Mouse (Mus musculus): ENCODE measurements around the gene Jup. TPM values are rescaled to one million over a fixed set of nuclear protein-coding genes. Genes with fewer than 3 reads are reported as not detected.

Jup gene
- polyA plus RNA-seq, 1 experiment from 2014 or later = 234 TPM

GRCm38 (mm10) chr11:100387111-100387510, 10.5 kb downstream of the Jup start:
- Histone ChIP-seq H3K9me3 (ENCODE audit: control insufficient read depth, low read length) (no peaks in the 10 kb centered on the region), H3K4me2 (replicated peaks; ENCODE audit: low read depth) (peak overlapping the region; percentile 34), H3K27me3 (ENCODE audit: control insufficient read depth, insufficient read depth, low read length) (no peaks in the 10 kb centered on the region), H3K27ac (replicated peaks) (peak overlapping the region; percentile 93), H3K4me1 (replicated peaks; ENCODE audit: control insufficient read depth, insufficient read depth) (peaks cover 39% of the 10 kb centered on the region), H3K4me3 (ENCODE audit: low read depth, low read length) (no peak overlapping the region), H3K36me3 (ENCODE audit: control insufficient read depth, insufficient read depth, low read length) (peaks cover 24% of the 10 kb centered on the region), H3K9ac (ENCODE audit: low read length) (0 out of 2 replicates have a peak overlapping the region, but pooled peaks have one; percentile 32)
- DNase-seq (ENCODE audit: low spot score) (no peak), ATAC-seq (ENCODE audit: low FRiP score, low TSS enrichment) (no peak)
- TF ChIP-seq EP300 (optimal IDR thresholded peaks at IDR 0.05) = no peak
- TF ChIP-seq CTCF (IDR thresholded peaks at IDR 0.05; ENCODE audit: low read depth) = no peak
- 65% methylated on average over 6 of the region's 6 CpGs for WGBS

GRCm38 (mm10) chr11:100386586-100386985, 11.0 kb downstream of the Jup start:
- H3K4me3 ChIP-seq (ENCODE audit: low read depth, low read length) = no peak overlapping the region
- H3K4me2 ChIP-seq (replicated peaks; ENCODE audit: low read depth) = no peak overlapping the region
- DNase-seq (ENCODE audit: low spot score) = peak; percentile 90
- peak overlapping the region; percentile 32; the same call in 1 of the 2 replicates for H3K9ac ChIP-seq (ENCODE audit: low read length)
- H3K9me3 ChIP-seq (ENCODE audit: control insufficient read depth, low read length) = no peaks in the 10 kb centered on the region
- TF ChIP-seq EP300 (optimal IDR thresholded peaks at IDR 0.05) = peak; percentile 55
- TF ChIP-seq CTCF (IDR thresholded peaks at IDR 0.05; ENCODE audit: low read depth) = no peak
- H3K4me1 ChIP-seq (replicated peaks; ENCODE audit: control insufficient read depth, insufficient read depth) = peaks cover 39% of the 10 kb centered on the region
- peak; percentile 85 for ATAC-seq (ENCODE audit: low FRiP score, low TSS enrichment)
- peaks cover 27% of the 10 kb centered on the region for H3K36me3 ChIP-seq (ENCODE audit: control insufficient read depth, insufficient read depth, low read length)
- 43% methylated on average over 5 of the region's 5 CpGs for WGBS
- H3K27ac ChIP-seq (replicated peaks) = peak overlapping the region; percentile 93
- no peaks in the 10 kb centered on the region for H3K27me3 ChIP-seq (ENCODE audit: control insufficient read depth, insufficient read depth, low read length)

GRCm38 (mm10) chr11:100385016-100385415, 12.5 kb downstream of the Jup start:
- H3K4me3 ChIP-seq (ENCODE audit: low read depth, low read length) = no peak overlapping the region
- H3K9ac ChIP-seq (ENCODE audit: low read length) = no peak overlapping the region
- H3K4me1 ChIP-seq (replicated peaks; ENCODE audit: control insufficient read depth, insufficient read depth) = peaks cover 26% of the 10 kb centered on the region
- H3K9me3 ChIP-seq (ENCODE audit: control insufficient read depth, low read length) = no peaks in the 10 kb centered on the region
- peaks cover 34% of the 10 kb centered on the region for H3K36me3 ChIP-seq (ENCODE audit: control insufficient read depth, insufficient read depth, low read length)
- DNase-seq (ENCODE audit: low spot score) = no peak
- TF ChIP-seq EP300 (optimal IDR thresholded peaks at IDR 0.05) (no peak), CTCF (IDR thresholded peaks at IDR 0.05; ENCODE audit: low read depth) (no peak)
- no peak for ATAC-seq (ENCODE audit: low FRiP score, low TSS enrichment)
- H3K4me2 ChIP-seq (replicated peaks; ENCODE audit: low read depth) = no peak overlapping the region
- WGBS = 84% methylated on average over 3 of the region's 3 CpGs
- H3K27ac ChIP-seq (replicated peaks) = peak overlapping the region; percentile 93
- H3K27me3 ChIP-seq (ENCODE audit: control insufficient read depth, insufficient read depth, low read length) = no peaks in the 10 kb centered on the region

GRCm38 (mm10) chr11:100382682-100383081, 14.9 kb downstream of the Jup start:
- H3K4me1 ChIP-seq (replicated peaks; ENCODE audit: control insufficient read depth, insufficient read depth) = peaks cover 7% of the 10 kb centered on the region; the same call in 1 of the 2 replicates
- no peak overlapping the region for H3K9ac ChIP-seq (ENCODE audit: low read length)
- H3K9me3 ChIP-seq (ENCODE audit: control insufficient read depth, low read length) = no peaks in the 10 kb centered on the region
- H3K4me2 ChIP-seq (replicated peaks; ENCODE audit: low read depth) = no peak overlapping the region
- TF ChIP-seq CTCF (IDR thresholded peaks at IDR 0.05; ENCODE audit: low read depth) (no peak), EP300 (optimal IDR thresholded peaks at IDR 0.05) (no peak)
- peaks cover 49% of the 10 kb centered on the region for H3K36me3 ChIP-seq (ENCODE audit: control insufficient read depth, insufficient read depth, low read length)
- H3K4me3 ChIP-seq (ENCODE audit: low read depth, low read length) = no peak overlapping the region
- no peak overlapping the region for H3K27ac ChIP-seq (replicated peaks)
- no peak for DNase-seq (ENCODE audit: low spot score)
- no peaks in the 10 kb centered on the region for H3K27me3 ChIP-seq (ENCODE audit: control insufficient read depth, insufficient read depth, low read length)
- ATAC-seq (ENCODE audit: low FRiP score, low TSS enrichment) = no peak
- 88% methylated on average over 6 of the region's 6 CpGs for WGBS

GRCm38 (mm10) chr11:100379311-100379710, 18.3 kb downstream of the Jup start:
- WGBS = 79% methylated on average over 4 of the region's 4 CpGs
- Histone ChIP-seq H3K4me2 (replicated peaks; ENCODE audit: low read depth) (no peak overlapping the region), H3K4me3 (ENCODE audit: low read depth, low read length) (no peak overlapping the region), H3K27me3 (ENCODE audit: control insufficient read depth, insufficient read depth, low read length) (no peaks in the 10 kb centered on the region), H3K36me3 (ENCODE audit: control insufficient read depth, insufficient read depth, low read length) (peaks cover 50% of the 10 kb centered on the region), H3K27ac (replicated peaks) (no peak overlapping the region), H3K9ac (ENCODE audit: low read length) (no peak overlapping the region), H3K9me3 (ENCODE audit: control insufficient read depth, low read length) (no peaks in the 10 kb centered on the region), H3K4me1 (replicated peaks; ENCODE audit: control insufficient read depth, insufficient read depth) (no peaks in the 10 kb centered on the region)
- TF ChIP-seq CTCF (IDR thresholded peaks at IDR 0.05; ENCODE audit: low read depth) (no peak), EP300 (optimal IDR thresholded peaks at IDR 0.05) (no peak)
- DNase-seq (ENCODE audit: low spot score) (no peak), ATAC-seq (ENCODE audit: low FRiP score, low TSS enrichment) (0 out of 2 replicates have a peak, but pooled peaks have one; percentile 1)

GRCm38 (mm10) chr11:100378446-100378845, 19.1 kb downstream of the Jup start:
- H3K9me3 ChIP-seq (ENCODE audit: control insufficient read depth, low read length) = no peaks in the 10 kb centered on the region
- no peak overlapping the region for H3K27ac ChIP-seq (replicated peaks)
- WGBS = 96% methylated on average over 5 of the region's 5 CpGs
- DNase-seq (ENCODE audit: low spot score) = no peak
- peaks cover 52% of the 10 kb centered on the region for H3K36me3 ChIP-seq (ENCODE audit: control insufficient read depth, insufficient read depth, low read length)
- no peak overlapping the region for H3K9ac ChIP-seq (ENCODE audit: low read length)
- no peak for ATAC-seq (ENCODE audit: low FRiP score, low TSS enrichment)
- H3K4me3 ChIP-seq (ENCODE audit: low read depth, low read length) = no peak overlapping the region
- TF ChIP-seq CTCF (IDR thresholded peaks at IDR 0.05; ENCODE audit: low read depth) = no peak
- TF ChIP-seq EP300 (optimal IDR thresholded peaks at IDR 0.05) = no peak
- no peaks in the 10 kb centered on the region for H3K27me3 ChIP-seq (ENCODE audit: control insufficient read depth, insufficient read depth, low read length)
- no peaks in the 10 kb centered on the region for H3K4me1 ChIP-seq (replicated peaks; ENCODE audit: control insufficient read depth, insufficient read depth)
- no peak overlapping the region for H3K4me2 ChIP-seq (replicated peaks; ENCODE audit: low read depth)
